ENCODE assay signal across 12 mouse cellular contexts in the genomic region with DNA sequence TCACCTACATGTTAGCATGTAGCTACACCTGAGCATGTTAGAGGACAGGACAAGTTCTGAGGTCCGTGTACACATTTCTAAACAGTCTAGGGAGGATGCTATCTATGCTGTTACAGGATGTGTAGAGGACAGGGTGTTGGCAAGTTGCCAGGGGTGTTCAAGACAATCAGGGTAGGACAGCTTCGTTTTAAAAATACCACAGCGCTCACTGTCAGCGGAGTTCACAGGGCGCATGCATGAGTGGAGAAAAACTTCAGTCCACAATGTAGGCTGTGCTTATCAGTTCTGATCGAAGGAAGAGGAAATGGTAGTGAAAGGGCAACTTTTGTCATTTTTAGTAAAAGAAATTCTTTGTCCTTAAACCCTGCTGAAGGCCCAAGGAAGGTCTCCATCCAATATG.
DNase-seq lines count a peak whose midpoint lies in the region; ATAC-seq and TF ChIP-seq lines count a peak whose summit lies in the region.
"Had no signal": no experiment of that assay in that cellular context is flagged by ENCODE, and none has a peak within 500 bp of the region (broad histone marks: within the 10 kb centered on the region; RNA-seq: fewer than 3 reads in every experiment).

No protein-coding gene starts in this region.

- TF ChIP-seq EP300 in liver, postnatal 0 days (IDR thresholded peaks at IDR 0.05; ENCODE audit: low read depth) = peak; percentile 93

- H3K9ac ChIP-seq in liver, postnatal 0 days (replicated peaks) = no peak overlapping the region

- peak; percentile 27 for DNase-seq in retina, postnatal 1 day
- DNase-seq in retina, embryonic 14.5 days (ENCODE audit: low spot score) = no peak
- DNase-seq in liver, postnatal 0 days = peak; percentile 73
- DNase-seq in thymus, postnatal 25 days = peak; percentile 40
- no peak for DNase-seq in embryo, embryonic 10.5 days (ENCODE audit: low spot score)
- no peak for DNase-seq in cerebellum, adult 8-10 months
- DNase-seq in left cerebral cortex, adult 18-20 months (ENCODE audit: low spot score in 2 of 2) = no peak
- DNase-seq: cerebellum, adult 2 months; midbrain, embryonic 14.5 days had no signal

- TF ChIP-seq CTCF in liver, postnatal 0 days (IDR thresholded peaks at IDR 0.05; ENCODE audit: low read depth) = no peak

- H3K9me3 ChIP-seq in liver, postnatal 0 days (ENCODE audit: low read length) = no peaks in the 10 kb centered on the region
- H3K9me3 ChIP-seq: forebrain, embryonic 10.5 days had no signal

- H3K36me3 ChIP-seq in liver, postnatal 0 days (replicated peaks; ENCODE audit: insufficient read depth, low read length) = peaks cover 50% of the 10 kb centered on the region

- no peak overlapping the region for H3K4me2 ChIP-seq in liver, postnatal 0 days (ENCODE audit: low read depth, low read length)

- peaks cover 20% of the 10 kb centered on the region for H3K4me1 ChIP-seq in liver, postnatal 0 days (ENCODE audit: insufficient read depth)
- H3K4me1 ChIP-seq: forebrain, embryonic 10.5 days had no signal

- WGBS in liver, postnatal 0 days (ENCODE audit: insufficient replicate concordance) = 27% methylated on average over 6 of the region's 6 CpGs

- H3K4me3 ChIP-seq in liver, postnatal 0 days (ENCODE audit: low read depth, low read length) = no peak overlapping the region
- H3K4me3 ChIP-seq: forebrain, embryonic 10.5 days had no signal

- peak; percentile 71 for ATAC-seq in erythroblast, adult 5-6 weeks (replicated peaks; ENCODE audit: low FRiP score, poor library complexity, severe bottlenecking)
- ATAC-seq in liver, postnatal 0 days = peak; percentile 91
- ATAC-seq: hindbrain, postnatal 0 days had no signal

- H3K27ac ChIP-seq in liver, postnatal 0 days (ENCODE audit: low read depth) = no peak overlapping the region
- H3K27ac ChIP-seq: forebrain, embryonic 10.5 days; hindbrain, postnatal 0 days had no signal

- no peaks in the 10 kb centered on the region for H3K27me3 ChIP-seq in liver, postnatal 0 days (ENCODE audit: insufficient read depth, low read length)

Comparison
In these comparisons a context has a peak if more than half of its experiments do, and no peak if none do; other contexts are left out.
1. DNase-seq: peak in retina, postnatal 1 day (single experiment), liver, postnatal 0 days (single experiment) and thymus, postnatal 25 days (single experiment); none in retina, embryonic 14.5 days (single experiment), embryo, embryonic 10.5 days (single experiment), cerebellum, adult 8-10 months (single experiment) and left cerebral cortex, adult 18-20 months (0 of 2).